Mouse (Mus musculus) right cerebral cortex, postnatal 4 days (tissue): ENCODE results near the gene Tmigd3.
A peak's percentile ranks its signal among the peaks of the same experiment; 100 is the strongest.
"Not testable (repeated sequence)": the region's sequence is repeated elsewhere in the genome, so short reads cannot be mapped to it uniquely, and the experiment has no call there.

Experiments
- DNase-seq: peaks from one replicate; pipeline ENCODE4 v3.0.0-alpha.2; 2022

Gene Tmigd3

GRCm38 (mm10) chr3:105907956-105908655 lies 37.4 kb downstream of the Tmigd3 start:
- no peak for DNase-seq

GRCm38 (mm10) chr3:105908976-105909375 lies 38.3 kb downstream of the Tmigd3 start:
- no peak for DNase-seq

GRCm38 (mm10) chr3:105910519-105911190 lies 40.0 kb downstream of the Tmigd3 start:
- DNase-seq: no peak

GRCm38 (mm10) chr3:105912097-105912880 lies 41.6 kb downstream of the Tmigd3 start:
- DNase-seq: no peak

GRCm38 (mm10) chr3:105913839-105914681 lies 43.4 kb downstream of the Tmigd3 start:
- DNase-seq: no peak

- no peak for DNase-seq
Observed at GRCm38 (mm10) chr3:105915281-105915680, 44.6 kb downstream of the Tmigd3 start.

- not testable (repeated sequence) for DNase-seq
Observed at GRCm38 (mm10) chr3:105916455-105916854, 45.8 kb downstream of the Tmigd3 start.

GRCm38 (mm10) chr3:105917656-105918354 lies 47.1 kb downstream of the Tmigd3 start:
- DNase-seq: no peak

- no peak for DNase-seq
Observed at GRCm38 (mm10) chr3:105918355-105918745, 47.6 kb downstream of the Tmigd3 start.

- DNase-seq: not testable (repeated sequence)
Observed at GRCm38 (mm10) chr3:105920743-105921142, 50.0 kb downstream of the Tmigd3 start.

- no peak for DNase-seq
Observed at GRCm38 (mm10) chr3:105921959-105922358, 51.3 kb downstream of the Tmigd3 start.

- DNase-seq: no peak
Observed at GRCm38 (mm10) chr3:105924616-105925015, 53.9 kb downstream of the Tmigd3 start.

GRCm38 (mm10) chr3:105927561-105928194 lies 57.0 kb downstream of the Tmigd3 start:
- DNase-seq: no peak

GRCm38 (mm10) chr3:105928195-105928569 lies 57.5 kb downstream of the Tmigd3 start:
- no peak for DNase-seq

GRCm38 (mm10) chr3:105928781-105929180 lies 58.1 kb downstream of the Tmigd3 start:
- no peak for DNase-seq

GRCm38 (mm10) chr3:105929821-105930220 lies 59.1 kb downstream of the Tmigd3 start:
- no peak for DNase-seq

- DNase-seq: no peak
Observed at GRCm38 (mm10) chr3:105931095-105931494, 60.4 kb downstream of the Tmigd3 start.

- DNase-seq: no peak
Observed at GRCm38 (mm10) chr3:105932240-105933071, 61.8 kb downstream of the Tmigd3 start, which contains the start of gene I830077J02Rik. Gene I830077J02Rik (minus strand): TSS chr3:105932664.

- no peak for DNase-seq
Observed at GRCm38 (mm10) chr3:105933926-105934325, 63.2 kb downstream of the Tmigd3 start.

GRCm38 (mm10) chr3:105935033-105935432 lies 64.3 kb downstream of the Tmigd3 start:
- DNase-seq: peak; percentile 35

GRCm38 (mm10) chr3:105936111-105936510 lies 65.4 kb downstream of the Tmigd3 start:
- no peak for DNase-seq
